Mouse (Mus musculus) lung, embryonic 14.5 days (tissue): ENCODE measurements around the gene Ppp1r3f. TPM values are rescaled to one million over a fixed set of nuclear protein-coding genes. Genes with fewer than 3 reads are reported as not detected.

Experiments
- ATAC-seq: fragments of 200-750 bp; cut with Nextera tagmentation; 2 replicates; pipeline ENCODE4 v1.8.0; 2017; ENCODE audit warnings: mild to moderate bottlenecking, moderate TSS enrichment, moderate library complexity; ENCODE audit not compliant: insufficient read depth
- DNase-seq: peaks from one replicate; pipeline ENCODE4 v3.0.0-alpha.2; 2015
- H3K27ac ChIP-seq: fragments of 300-500 bp; sonication (generic); 2 replicates; pipeline ENCODE4 v1.5.1; 2014; ENCODE audit warnings: low read depth, mild to moderate bottlenecking, moderate library complexity
- H3K27me3 ChIP-seq: fragments of 300-500 bp; sonication (generic); 2 replicates; pipeline ENCODE4 v1.6.1; 2014; ENCODE audit warnings: low read length, control low read depth; ENCODE audit not compliant: insufficient read depth
- H3K36me3 ChIP-seq: fragments of 300-500 bp; sonication (generic); 2 replicates; pipeline ENCODE4 v1.6.1; 2014; ENCODE audit warnings: control low read depth; ENCODE audit not compliant: insufficient read depth
- H3K4me1 ChIP-seq: fragments of 300-500 bp; sonication (generic); 2 replicates; pipeline ENCODE4 v1.6.1; 2014; ENCODE audit warnings: antibody characterized with exemption, control low read depth; ENCODE audit not compliant: insufficient read depth
- H3K4me2 ChIP-seq: fragments of 300-500 bp; sonication (generic); 2 replicates; pipeline ENCODE4 v1.6.1; 2014; ENCODE audit warnings: mild to moderate bottlenecking
- H3K4me3 ChIP-seq: fragments of 300-500 bp; sonication (generic); 2 replicates; pipeline ENCODE4 v1.5.1; 2014; ENCODE audit warnings: low read depth, low read length
- H3K9ac ChIP-seq: fragments of 300-500 bp; sonication (generic); 2 replicates; pipeline ENCODE4 v1.6.1; 2014
- H3K9me3 ChIP-seq: fragments of 300-500 bp; sonication (generic); 2 replicates; pipeline ENCODE4 v1.6.1; 2016; ENCODE audit warnings: low read depth, low read length, control low read depth
- CTCF ChIP-seq: IDR thresholded peaks from 2 replicates; pipeline ENCODE4 v1.5.1; 2016; ENCODE audit warnings: antibody characterized with exemption, low read depth
- WGBS: fragments of 180-500 bp; shearing (Covaris S2); extraction: QIAGEN DNeasy Blood & Tissue Kit; methylation state at CpG from one replicate; pipeline ENCODE4 v1.1.7; 2014; 5-methylcytosine and 5-hydroxymethylcytosine counted together
- polyA plus RNA-seq: library from polyadenylated mRNA; unstranded; fragments of >200 nt; fragmentation: Nextera tagmentation; extraction: Ambion mirVana; gene quantifications from 2 replicates; pipeline ENCODE4 v1.2.1, GENCODE M21; 2014

Ppp1r3f gene
- polyA plus RNA-seq, 1 experiment from 2014 or later: 1.5 TPM

DNA sequence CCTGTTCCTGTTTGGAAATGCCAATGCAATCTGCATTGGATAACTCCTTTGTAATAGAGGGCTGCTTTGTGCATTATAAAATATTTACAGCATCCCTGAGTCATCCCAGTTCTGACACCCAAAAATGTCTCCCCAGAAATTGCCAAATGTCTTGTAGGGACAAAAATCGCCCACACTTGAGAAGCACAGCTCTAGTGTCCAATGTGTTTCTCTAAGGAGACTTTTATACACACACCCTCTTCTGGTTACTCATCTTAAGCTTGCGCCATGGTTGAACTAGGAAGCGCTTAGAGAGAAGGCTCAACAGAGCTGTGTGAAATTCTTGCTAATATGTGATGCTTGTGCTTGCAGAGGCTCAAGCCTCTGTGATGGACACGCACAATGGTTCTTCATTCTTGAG, 20.6 kb downstream of the Ppp1r3f start:
- Histone ChIP-seq H3K4me1 (no peaks in the 10 kb centered on the region), H3K9ac (no peak overlapping the region), H3K9me3 (no peaks in the 10 kb centered on the region), H3K27ac (no peak overlapping the region), H3K4me2 (no peak overlapping the region), H3K27me3 (no peaks in the 10 kb centered on the region), H3K36me3 (no peaks in the 10 kb centered on the region), H3K4me3 (no peak overlapping the region)
- no peak for DNase-seq
- 79% methylated on average over 4 of the region's 4 CpGs for WGBS
- no peak for TF ChIP-seq CTCF
- ATAC-seq: no peak

DNA sequence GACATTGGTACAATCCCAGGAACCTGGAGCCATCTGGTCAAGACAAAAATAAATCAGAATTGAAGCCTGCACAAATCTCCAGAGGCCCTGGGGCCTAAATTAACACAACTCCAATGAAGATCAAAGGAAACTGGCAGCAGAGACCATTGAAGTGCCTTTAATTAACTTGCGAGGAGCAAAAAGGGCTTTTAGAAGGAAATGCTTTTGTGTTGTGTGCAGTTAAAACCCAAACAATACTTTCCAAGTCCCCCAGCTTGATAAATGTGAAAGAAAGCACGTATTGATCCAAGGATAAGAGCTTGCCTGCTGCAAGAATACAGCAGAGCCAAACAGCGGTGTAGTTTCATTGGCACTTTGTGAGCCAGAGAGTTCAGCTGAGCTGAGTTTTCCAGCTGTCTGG, 49.1 kb downstream of the Ppp1r3f start:
- no peak overlapping the region for H3K27ac ChIP-seq
- H3K4me3 ChIP-seq: no peak overlapping the region
- TF ChIP-seq CTCF: no peak
- H3K4me1 ChIP-seq: no peaks in the 10 kb centered on the region
- 54% methylated on average over 3 of the region's 3 CpGs for WGBS
- no peak for DNase-seq
- no peak overlapping the region for H3K4me2 ChIP-seq
- no peaks in the 10 kb centered on the region for H3K36me3 ChIP-seq
- no peak overlapping the region for H3K9ac ChIP-seq
- H3K9me3 ChIP-seq: no peaks in the 10 kb centered on the region
- no peaks in the 10 kb centered on the region for H3K27me3 ChIP-seq
- no peak for ATAC-seq

Other genes with a start within 250 kb of the Ppp1r3f start
- 0.31 and 0.51 TPM in 2 replicates for gene Usp27x, start 198.5 kb downstream of the Ppp1r3f start, polyA plus RNA-seq
- 0.19 TPM in 1 of 2 replicates, not detected in the other for gene Foxp3, start 639 bp downstream of the Ppp1r3f start, polyA plus RNA-seq
- gene Ccdc22, start 31.2 kb upstream of the Ppp1r3f start, polyA plus RNA-seq: 26.4 and 28.6 TPM in 2 replicates
- 0.05 TPM in 1 of 2 replicates, not detected in the other for gene Cacna1f, start 32.8 kb upstream of the Ppp1r3f start, polyA plus RNA-seq
- gene Syp, start 64.2 kb upstream of the Ppp1r3f start, polyA plus RNA-seq: 0.88 and 0.97 TPM in 2 replicates
- gene Prickle3, start 83.0 kb upstream of the Ppp1r3f start, polyA plus RNA-seq: 8.3 and 8.6 TPM in 2 replicates
- gene Plp2, start 97.1 kb upstream of the Ppp1r3f start, polyA plus RNA-seq: 185 and 188 TPM in 2 replicates
- 0.12 and 0.13 TPM in 2 replicates for gene Magix, start 107.0 kb upstream of the Ppp1r3f start, polyA plus RNA-seq
- 46.6 and 46.9 TPM in 2 replicates for gene Gpkow, start 122.8 kb upstream of the Ppp1r3f start, polyA plus RNA-seq
- gene Wdr45, start 140.1 kb upstream of the Ppp1r3f start, polyA plus RNA-seq: 32.1 and 32.8 TPM in 2 replicates
- 0.49 and 1.1 TPM in 2 replicates for gene Gm45208, start 148.0 kb upstream of the Ppp1r3f start, polyA plus RNA-seq
- gene Praf2, start 154.2 kb upstream of the Ppp1r3f start, polyA plus RNA-seq: 71.2 and 71.8 TPM in 2 replicates
- 22.7 and 25.3 TPM in 2 replicates for gene Ccdc120, start 176.6 kb upstream of the Ppp1r3f start, polyA plus RNA-seq
- gene Tfe3, start 188.3 kb upstream of the Ppp1r3f start, polyA plus RNA-seq: 21.7 and 22.5 TPM in 2 replicates
- gene Gripap1, start 215.5 kb upstream of the Ppp1r3f start, polyA plus RNA-seq: 30.7 and 34.1 TPM in 2 replicates
- 1.6 and 2.0 TPM in 2 replicates for gene Kcnd1, start 248.0 kb upstream of the Ppp1r3f start, polyA plus RNA-seq